Mouse (Mus musculus): ENCODE measurements around the gene Bicra. TPM values are rescaled to one million over a fixed set of nuclear protein-coding genes. Genes with fewer than 3 reads are reported as not detected.

The Bicra gene
- polyA plus RNA-seq, 1 experiment from 2014 or later: 8.1 TPM

GRCm38 (mm10) chr7:15980246-15980645 is 67.5 kb downstream of the Bicra start:
- H3K9ac ChIP-seq: no peak overlapping the region
- 0 out of 2 replicates have a peak, but pooled peaks cover 6% of the 10 kb centered on the region for H3K4me1 ChIP-seq
- no peaks in the 10 kb centered on the region for H3K9me3 ChIP-seq (replicated peaks)
- no peak overlapping the region for H3K4me3 ChIP-seq (replicated peaks)
- ATAC-seq (replicated peaks; ENCODE audit: low FRiP score): no peak
- no peaks in the 10 kb centered on the region for H3K27me3 ChIP-seq
- H3K4me2 ChIP-seq: no peak overlapping the region
- WGBS: 70% methylated on average over 8 of the region's 8 CpGs
- no peak overlapping the region for H3K27ac ChIP-seq
- peaks cover 80% of the 10 kb centered on the region for H3K36me3 ChIP-seq

DNA sequence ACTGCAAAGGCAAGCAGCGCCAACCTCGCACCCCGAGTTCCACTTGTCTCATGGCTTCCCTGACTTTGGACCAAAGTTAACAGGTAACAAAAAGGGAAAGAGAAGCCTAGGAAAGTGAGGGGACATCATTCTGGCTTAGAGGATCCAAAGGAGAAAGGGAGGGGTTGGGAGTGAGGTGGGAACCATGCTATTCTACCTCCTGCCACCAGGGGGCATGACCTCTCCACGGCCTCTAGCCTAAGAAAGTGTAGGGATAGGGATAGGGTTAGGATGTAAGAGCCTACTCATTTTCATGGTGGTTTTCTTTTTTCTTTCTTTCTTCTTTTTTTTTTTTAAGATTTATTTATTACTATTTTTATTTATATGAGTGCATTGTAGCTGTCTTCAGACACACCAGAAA is 71.8 kb downstream of the Bicra start:
- peaks cover 90% of the 10 kb centered on the region for H3K36me3 ChIP-seq
- H3K4me2 ChIP-seq: no peak overlapping the region
- WGBS: 76% methylated on average over 4 of the region's 4 CpGs
- ATAC-seq (replicated peaks; ENCODE audit: low FRiP score): no peak
- no peak overlapping the region for H3K9ac ChIP-seq
- H3K4me3 ChIP-seq (replicated peaks): no peak overlapping the region
- no peaks in the 10 kb centered on the region for H3K9me3 ChIP-seq (replicated peaks)
- no peaks in the 10 kb centered on the region for H3K27me3 ChIP-seq
- no peak overlapping the region for H3K27ac ChIP-seq
- H3K4me1 ChIP-seq: 0 out of 2 replicates have a peak, but pooled peaks cover 3% of the 10 kb centered on the region

DNA sequence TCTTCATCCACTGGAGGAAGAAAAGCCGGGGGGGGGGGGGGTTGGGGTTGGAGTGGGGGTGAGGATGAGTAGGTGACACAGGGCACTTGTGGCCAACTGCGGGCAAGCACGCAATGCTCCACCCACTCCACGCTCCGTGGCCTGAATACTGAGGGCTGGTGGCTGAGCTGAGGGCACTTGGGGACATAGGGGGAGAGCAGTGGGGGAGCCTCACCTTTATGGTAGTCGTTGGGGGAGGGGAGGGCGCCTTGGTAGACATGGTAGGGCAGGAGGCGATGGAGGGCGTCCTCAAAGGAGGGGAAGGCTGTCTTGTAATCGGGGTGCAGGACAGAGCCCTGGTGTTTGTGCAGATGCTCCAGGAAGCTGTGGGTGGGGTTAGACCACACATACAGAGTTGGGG is 72.3 kb downstream of the Bicra start:
- ATAC-seq (replicated peaks; ENCODE audit: low FRiP score): 0 out of 2 replicates have a peak, but pooled peaks have one; percentile 16
- WGBS: 92% methylated on average over 10 of the region's 10 CpGs
- H3K9me3 ChIP-seq (replicated peaks): no peaks in the 10 kb centered on the region
- H3K4me2 ChIP-seq: no peak overlapping the region
- no peaks in the 10 kb centered on the region for H3K4me1 ChIP-seq
- no peaks in the 10 kb centered on the region for H3K27me3 ChIP-seq
- H3K27ac ChIP-seq: no peak overlapping the region
- no peak overlapping the region for H3K9ac ChIP-seq
- no peak overlapping the region for H3K4me3 ChIP-seq (replicated peaks)
- peaks cover 86% of the 10 kb centered on the region for H3K36me3 ChIP-seq

- H3K27me3 ChIP-seq: no peaks in the 10 kb centered on the region
- no peak overlapping the region for H3K27ac ChIP-seq
- H3K4me1 ChIP-seq: no peaks in the 10 kb centered on the region
- H3K4me2 ChIP-seq: no peak overlapping the region
- H3K9me3 ChIP-seq (replicated peaks): no peaks in the 10 kb centered on the region
- 61% methylated on average over 5 of the region's 5 CpGs for WGBS
- ATAC-seq (replicated peaks; ENCODE audit: low FRiP score): no peak
- no peak overlapping the region for H3K9ac ChIP-seq
- H3K36me3 ChIP-seq: peaks cover 88% of the 10 kb centered on the region
- H3K4me3 ChIP-seq (replicated peaks): no peak overlapping the region
Observed at GRCm38 (mm10) chr7:15974712-15975111, 73.0 kb downstream of the Bicra start.

DNA sequence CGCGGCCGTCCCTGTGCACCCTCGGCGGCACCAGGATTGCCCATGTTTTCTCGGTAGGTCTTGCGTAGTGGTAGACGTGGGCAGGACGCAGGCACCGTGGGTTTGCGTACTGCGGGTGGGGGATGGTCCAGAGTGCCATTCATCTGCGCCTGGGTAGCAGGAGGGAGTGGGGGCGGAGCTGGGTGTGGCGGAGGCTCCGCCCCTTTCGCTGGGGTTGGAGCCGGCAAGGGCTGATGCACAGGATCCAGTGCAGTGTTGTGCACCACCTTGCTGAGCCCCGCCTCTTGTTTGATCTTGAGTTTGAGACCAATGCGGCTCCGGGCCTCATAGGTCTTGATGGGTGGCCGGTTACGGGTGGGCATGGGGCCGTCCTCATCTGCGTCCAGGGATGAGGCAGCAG is 75.5 kb downstream of the Bicra start:
- Histone ChIP-seq H3K9ac (no peak overlapping the region), H3K4me3 (replicated peaks) (no peak overlapping the region), H3K27ac (no peak overlapping the region), H3K4me2 (no peak overlapping the region), H3K9me3 (replicated peaks) (no peaks in the 10 kb centered on the region), H3K4me1 (peaks cover 1% of the 10 kb centered on the region; the same call in 1 of the 2 replicates), H3K36me3 (peaks cover 65% of the 10 kb centered on the region), H3K27me3 (no peaks in the 10 kb centered on the region)
- WGBS: 68% methylated on average over 25 of the region's 25 CpGs
- 0 out of 2 replicates have a peak, but pooled peaks have one; percentile 5 for ATAC-seq (replicated peaks; ENCODE audit: low FRiP score)

DNA sequence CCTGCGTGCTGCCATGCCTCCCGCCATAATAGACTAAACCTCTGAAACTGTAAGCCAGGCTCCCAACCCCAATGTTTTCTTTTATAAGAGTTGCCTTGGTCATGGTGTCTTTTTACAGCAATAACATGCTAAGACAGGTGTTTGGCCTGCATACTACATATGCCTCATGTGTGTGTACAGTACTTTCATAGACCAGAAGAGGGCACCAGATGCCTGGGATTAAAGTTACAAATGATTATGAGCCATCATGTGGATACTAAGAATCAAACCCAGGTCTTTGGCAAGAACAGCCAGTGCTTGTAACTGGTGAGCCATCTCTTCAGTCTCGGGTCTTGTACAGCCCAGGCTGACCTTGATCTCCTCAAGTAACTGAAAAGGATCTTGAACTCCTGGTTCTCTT is 78.0 kb downstream of the Bicra start:
- no peak overlapping the region for H3K4me3 ChIP-seq (replicated peaks)
- no peak overlapping the region for H3K27ac ChIP-seq
- peaks cover 41% of the 10 kb centered on the region for H3K36me3 ChIP-seq
- WGBS: 85% methylated on average over 3 of the region's 3 CpGs
- no peaks in the 10 kb centered on the region for H3K27me3 ChIP-seq
- no peak for ATAC-seq (replicated peaks; ENCODE audit: low FRiP score)
- H3K9me3 ChIP-seq (replicated peaks): no peaks in the 10 kb centered on the region
- H3K9ac ChIP-seq: no peak overlapping the region
- peaks cover 12% of the 10 kb centered on the region for H3K4me1 ChIP-seq
- no peak overlapping the region for H3K4me2 ChIP-seq

DNA sequence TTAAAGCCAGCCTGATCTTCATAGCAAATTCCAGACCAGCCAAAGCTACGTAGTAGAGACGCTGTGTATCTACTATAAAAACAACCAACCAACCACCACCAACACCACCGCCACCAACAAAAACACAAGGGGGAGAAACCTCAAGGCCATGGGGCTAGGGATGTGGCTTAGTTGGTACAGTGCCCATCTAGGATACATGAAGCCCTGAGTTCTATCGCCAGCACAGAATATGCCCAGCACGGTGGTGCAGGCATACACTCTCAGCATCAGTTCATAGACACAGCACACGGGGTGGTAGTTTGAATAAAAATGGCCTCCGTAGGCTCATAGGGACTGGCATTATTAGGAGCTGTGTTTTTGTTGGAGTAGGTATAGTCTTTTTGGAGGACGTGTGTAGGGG is 79.4 kb downstream of the Bicra start:
- H3K27ac ChIP-seq: no peak overlapping the region
- H3K4me1 ChIP-seq: peaks cover 24% of the 10 kb centered on the region
- no peaks in the 10 kb centered on the region for H3K9me3 ChIP-seq (replicated peaks)
- no peak overlapping the region for H3K9ac ChIP-seq
- no peak overlapping the region for H3K4me2 ChIP-seq
- H3K36me3 ChIP-seq: peaks cover 28% of the 10 kb centered on the region
- WGBS: 80% methylated on average over 8 of the region's 8 CpGs
- no peak for ATAC-seq (replicated peaks; ENCODE audit: low FRiP score)
- no peak overlapping the region for H3K4me3 ChIP-seq (replicated peaks)
- H3K27me3 ChIP-seq: no peaks in the 10 kb centered on the region

DNA sequence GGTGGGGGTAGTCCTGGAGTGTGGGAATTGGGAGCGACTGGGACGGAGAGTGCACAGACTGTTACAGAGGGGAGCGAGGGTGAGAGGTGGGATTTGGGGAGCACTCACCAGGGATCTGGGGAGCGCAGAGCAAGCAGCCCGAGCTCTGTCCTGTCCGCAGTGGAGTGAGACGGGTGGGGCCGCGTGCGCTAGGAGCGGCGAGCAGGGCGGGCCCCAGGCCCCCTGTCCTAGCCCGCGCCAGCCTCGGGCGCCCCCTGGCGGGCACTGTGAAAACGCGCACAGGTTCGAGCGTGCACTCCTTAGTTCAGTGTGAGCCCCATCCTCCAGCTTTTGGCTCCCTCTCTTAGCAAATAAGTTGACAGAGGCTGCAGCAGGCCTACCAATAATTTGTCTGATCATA is 80.4 kb downstream of the Bicra start, which contains the start of gene Ehd2:
Gene Ehd2 (minus strand): TSS at position 256 of the 400 bp plus-strand sequence.
- peak within 1 kb of the TSS; percentile 32 for H3K9ac ChIP-seq
- ATAC-seq (replicated peaks; ENCODE audit: low FRiP score): peak; percentile 84
- 0 out of 2 replicates have a peak within 1 kb of the TSS, but pooled peaks have one; percentile 19 for H3K27ac ChIP-seq
- peak within 1 kb of the TSS; percentile 69 for H3K4me2 ChIP-seq
- H3K4me1 ChIP-seq: peaks cover 34% of the 10 kb centered on the region
- under 1% methylated on average over 22 of the region's 22 CpGs for WGBS
- H3K36me3 ChIP-seq: peaks cover 18% of the 10 kb centered on the region
- no peaks in the 10 kb centered on the region for H3K27me3 ChIP-seq
- peak within 1 kb of the TSS; percentile 51 for H3K4me3 ChIP-seq (replicated peaks)
- no peaks in the 10 kb centered on the region for H3K9me3 ChIP-seq (replicated peaks)

GRCm38 (mm10) chr7:15966489-15966888 is 81.2 kb downstream of the Bicra start:
- Histone ChIP-seq H3K4me1 (peaks cover 42% of the 10 kb centered on the region), H3K27ac (no peak overlapping the region), H3K27me3 (no peaks in the 10 kb centered on the region), H3K36me3 (peaks cover 10% of the 10 kb centered on the region), H3K9me3 (replicated peaks) (no peaks in the 10 kb centered on the region), H3K4me3 (replicated peaks) (peak overlapping the region; percentile 51), H3K4me2 (peak overlapping the region; percentile 69), H3K9ac (no peak overlapping the region)
- ATAC-seq (replicated peaks; ENCODE audit: low FRiP score): no peak
- 73% methylated on average over 3 of the region's 3 CpGs for WGBS

DNA sequence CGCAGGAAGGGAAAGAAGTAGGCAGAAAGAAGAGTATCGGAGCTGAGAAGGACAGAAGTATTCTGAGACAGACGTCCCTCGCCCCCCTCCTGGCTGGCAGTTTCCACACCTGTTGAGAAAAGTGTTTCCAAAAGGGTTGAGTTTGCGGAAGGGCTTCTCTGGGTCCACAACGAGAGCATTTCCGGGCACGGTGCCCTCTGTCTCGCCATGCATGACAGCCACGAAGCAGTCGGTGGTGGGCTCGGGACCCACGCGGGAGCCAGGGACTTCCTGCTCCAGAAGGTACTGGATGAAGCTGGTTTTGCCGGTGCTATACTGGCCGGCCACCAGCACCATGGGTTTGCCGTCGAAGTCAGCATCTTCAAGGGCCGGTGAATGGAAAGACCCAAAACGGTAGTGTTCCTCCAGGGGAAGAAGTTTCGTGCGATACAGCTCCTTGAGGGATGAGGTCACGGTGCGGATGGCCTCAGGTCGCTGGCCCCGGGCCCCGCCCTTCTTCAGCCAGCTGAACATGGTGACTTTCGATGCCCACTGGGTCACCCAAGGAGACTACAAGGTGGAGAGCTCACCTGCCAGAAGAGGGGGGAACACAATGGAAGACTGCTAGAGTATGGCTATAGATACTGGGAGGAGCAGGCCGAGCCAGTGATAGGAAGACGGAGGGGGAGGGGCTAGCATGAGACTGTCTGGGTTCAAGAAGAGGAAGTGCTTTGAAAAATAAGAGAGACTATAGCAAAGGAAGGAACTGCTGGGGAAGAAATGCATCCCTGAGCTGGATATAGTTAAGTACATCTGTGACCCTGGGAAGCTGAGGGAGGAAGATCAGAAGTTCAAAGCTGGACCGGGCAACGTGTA is 83.7 kb downstream of the Bicra start:
- Histone ChIP-seq H3K27me3 (no peaks in the 10 kb centered on the region), H3K27ac (peak overlapping the region; percentile 84), H3K4me1 (peaks cover 53% of the 10 kb centered on the region), H3K4me2 (peak overlapping the region; percentile 69), H3K36me3 (peaks cover 5% of the 10 kb centered on the region; the same call in 1 of the 2 replicates), H3K4me3 (replicated peaks) (no peak overlapping the region), H3K9ac (no peak overlapping the region), H3K9me3 (replicated peaks) (no peaks in the 10 kb centered on the region)
- no peak for ATAC-seq (replicated peaks; ENCODE audit: low FRiP score)
- WGBS: 79% methylated on average over 32 of the region's 32 CpGs

DNA sequence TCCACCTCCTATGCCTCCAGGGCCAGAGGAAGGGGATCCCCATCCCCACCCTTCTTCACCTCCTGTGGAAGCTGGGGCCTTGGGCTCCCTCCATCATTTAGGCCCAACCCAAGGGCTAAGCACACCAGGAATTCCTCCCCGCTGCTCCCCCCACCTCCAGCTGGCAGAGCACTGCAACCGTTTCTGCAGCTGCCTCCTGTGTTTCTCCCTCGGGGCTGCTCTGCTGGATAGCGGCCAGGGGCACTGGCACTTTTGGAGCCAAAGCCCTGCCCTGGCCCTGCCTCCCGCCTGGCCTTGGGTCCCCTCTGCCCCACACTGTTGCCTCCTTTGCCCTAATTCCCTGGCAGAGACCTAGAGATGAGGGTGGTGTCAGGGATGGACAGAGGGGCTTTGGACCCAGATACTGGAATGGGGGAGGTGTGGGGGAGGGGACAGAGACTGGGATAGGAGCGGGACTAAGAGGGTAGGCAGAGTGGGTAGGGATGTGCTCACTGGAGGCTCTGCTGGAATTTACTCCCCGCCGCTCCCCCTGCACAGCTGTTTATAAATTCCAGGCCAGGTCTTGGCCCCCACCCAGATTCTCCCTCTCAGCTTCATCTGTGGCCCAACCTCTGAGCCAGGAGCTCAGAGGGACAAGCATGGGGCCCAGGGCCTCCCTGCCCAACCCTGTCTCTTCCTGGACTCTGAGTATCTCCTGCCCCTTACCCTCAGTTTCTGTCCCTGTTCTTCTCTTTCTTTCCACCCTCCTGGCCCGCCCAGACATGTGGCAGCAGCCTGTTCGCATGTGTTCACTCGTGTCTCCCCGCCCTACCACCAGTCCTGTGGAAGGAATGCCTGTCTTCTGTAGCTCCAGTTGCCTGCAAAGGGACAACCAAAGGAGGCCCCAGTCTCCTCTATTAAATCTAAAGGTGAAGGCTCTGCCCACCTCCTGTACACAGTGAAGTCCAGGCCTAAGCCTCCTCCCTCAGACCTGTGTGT is 85.1 kb downstream of the Bicra start:
- Histone ChIP-seq H3K9ac (0 out of 2 replicates have a peak overlapping the region, but pooled peaks have one; percentile 10), H3K9me3 (replicated peaks) (no peaks in the 10 kb centered on the region), H3K27me3 (no peaks in the 10 kb centered on the region), H3K4me2 (peak overlapping the region; percentile 39), H3K27ac (peak overlapping the region; percentile 84), H3K36me3 (peaks cover 13% of the 10 kb centered on the region; the same call in 1 of the 2 replicates), H3K4me3 (replicated peaks) (peak overlapping the region; percentile 14; the same call in 1 of the 2 replicates), H3K4me1 (peaks cover 53% of the 10 kb centered on the region)
- WGBS: 35% methylated on average over 12 of the region's 12 CpGs
- ATAC-seq (replicated peaks; ENCODE audit: low FRiP score): peak; percentile 40
